Comparison of ENCODE assay signal across 8 mouse cellular contexts in the genomic region with DNA sequence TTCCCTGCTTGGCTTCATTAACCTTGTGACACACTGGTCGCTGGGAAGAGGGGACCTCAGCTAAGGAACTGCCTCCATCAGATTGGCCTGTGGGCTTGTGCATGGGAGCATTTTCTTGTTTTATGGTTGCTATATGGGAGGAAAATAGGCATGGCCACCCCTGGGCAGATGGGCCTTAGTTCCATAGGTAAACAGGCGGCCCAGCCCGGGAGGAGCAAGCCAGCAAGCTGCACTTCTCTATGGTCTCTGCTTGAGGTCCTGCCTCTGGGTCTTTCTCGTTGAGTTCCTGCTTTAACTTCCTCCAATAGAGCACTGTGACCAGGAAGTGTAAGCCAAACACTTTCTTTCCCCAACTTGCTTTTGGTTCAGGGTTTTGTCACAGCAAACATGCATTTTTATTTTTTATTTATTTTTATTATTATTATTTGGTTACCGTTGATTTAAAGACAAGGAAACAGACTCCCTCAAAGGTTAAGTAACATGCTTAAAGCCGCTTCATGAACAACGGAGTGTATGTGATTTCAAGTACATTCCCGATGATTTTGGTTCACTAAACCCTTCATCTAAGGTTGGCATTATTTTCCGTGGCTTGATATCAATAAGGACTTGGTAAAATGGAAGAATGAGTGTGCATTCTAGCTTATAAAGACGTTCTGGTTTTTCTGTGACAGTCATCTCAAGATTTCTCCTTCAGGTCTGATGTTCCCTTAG. TPM values are rescaled to one million over a fixed set of nuclear protein-coding genes. Genes with fewer than 3 reads are reported as not detected.
DNase-seq lines count a peak whose midpoint lies in the region; ATAC-seq and TF ChIP-seq lines count a peak whose summit lies in the region.

No protein-coding gene starts in this region.

- peak overlapping the region; percentile 62 for H3K4me2 ChIP-seq in limb, embryonic 12.5 days
- H3K4me2 ChIP-seq in midbrain, embryonic 12.5 days (replicated peaks) = peak overlapping the region; percentile 70

- WGBS in limb, embryonic 12.5 days = 67% methylated on average over 10 of the region's 10 CpGs
- 64% methylated on average over 10 of the region's 10 CpGs for WGBS in midbrain, embryonic 12.5 days

- H3K36me3 ChIP-seq in limb, embryonic 12.5 days = no peaks in the 10 kb centered on the region
- H3K36me3 ChIP-seq in midbrain, embryonic 12.5 days = no peaks in the 10 kb centered on the region

- H3K9ac ChIP-seq in limb, embryonic 12.5 days (replicated peaks) = peak overlapping the region; percentile 70; the same call in 1 of the 2 replicates
- H3K9ac ChIP-seq in midbrain, embryonic 12.5 days (replicated peaks) = peak overlapping the region; percentile 80

- DNase-seq in left cerebral cortex, adult 2 months (ENCODE audit: extremely low spot score in 1 of 2, low spot score in 2 of 2) = no peak
- no peak for DNase-seq in left cerebral cortex, postnatal 25 days (ENCODE audit: low spot score in 2 of 2)
- DNase-seq in gastrocnemius, postnatal 14 days = peak; percentile 27
- peak; percentile 52 for DNase-seq in thymus, postnatal 4 days
- DNase-seq in left cerebral cortex, adult 11 months (ENCODE audit: low spot score) = no peak

- peak overlapping the region; percentile 72 for H3K27ac ChIP-seq in left cerebral cortex, adult 2 months
- peak overlapping the region; percentile 86 for H3K27ac ChIP-seq in bone marrow macrophage, adult 2 months (ENCODE audit: insufficient read depth, low read depth, low read length)
- H3K27ac ChIP-seq in limb, embryonic 12.5 days = peak overlapping the region; percentile 41; the same call in 1 of the 2 replicates
- H3K27ac ChIP-seq in midbrain, embryonic 12.5 days (replicated peaks) = peak overlapping the region; percentile 84; the same call in 1 of the 2 replicates

- H3K4me1 ChIP-seq in bone marrow macrophage, adult 2 months (ENCODE audit: control insufficient read depth, insufficient read depth, low read length) = peaks cover 31% of the 10 kb centered on the region
- H3K4me1 ChIP-seq in limb, embryonic 12.5 days (replicated peaks) = peaks cover 7% of the 10 kb centered on the region
- peaks cover 12% of the 10 kb centered on the region for H3K4me1 ChIP-seq in midbrain, embryonic 12.5 days

- ATAC-seq in limb, embryonic 12.5 days (ENCODE audit: insufficient number of reproducible peaks, insufficient read depth, low FRiP score, low TSS enrichment, low read depth) = peak; percentile 69
- peak; percentile 52 for ATAC-seq in midbrain, embryonic 12.5 days (ENCODE audit: low FRiP score, low read depth)

- H3K9me3 ChIP-seq in limb, embryonic 12.5 days = no peaks in the 10 kb centered on the region
- H3K9me3 ChIP-seq in midbrain, embryonic 12.5 days = no peaks in the 10 kb centered on the region

- no peak for TF ChIP-seq POLR2A in bone marrow macrophage, adult 2 months (IDR thresholded peaks at IDR 0.05; ENCODE audit: borderline replicate concordance, low read depth, low read length)

- H3K4me3 ChIP-seq in left cerebral cortex, adult 2 months = peak overlapping the region; percentile 81
- H3K4me3 ChIP-seq in bone marrow macrophage, adult 2 months (ENCODE audit: insufficient read depth, low read length) = peak overlapping the region; percentile 67
- H3K4me3 ChIP-seq in limb, embryonic 12.5 days (replicated peaks) = peak overlapping the region; percentile 80
- peak overlapping the region; percentile 84 for H3K4me3 ChIP-seq in midbrain, embryonic 12.5 days

- no peaks in the 10 kb centered on the region for H3K27me3 ChIP-seq in limb, embryonic 12.5 days
- H3K27me3 ChIP-seq in midbrain, embryonic 12.5 days = no peaks in the 10 kb centered on the region

- intact Hi-C loops in left cerebral cortex, adult 2 months (cut with DNase I) = no loop called here
- intact Hi-C loops in left cerebral cortex, postnatal 25 days (cut with DNase I) = loop anchor here (5.0 kb wide), 1 partner anchor 141 kb away; no protein-coding TSS in a partner anchor
- intact Hi-C loops in gastrocnemius, postnatal 14 days (cut with DNase I; ENCODE audit: low total_unique reads) = no loop called here

- TF ChIP-seq CTCF in left cerebral cortex, adult 2 months (IDR thresholded peaks at IDR 0.05) = no peak
- no peak for TF ChIP-seq CTCF in bone marrow macrophage, adult 2 months (IDR thresholded peaks at IDR 0.05; ENCODE audit: low read depth, low read length)

RNA-seq across cellular contexts. Expression of a gene that starts 0.7 kb away (rescaled TPM):
- 10 to 100 TPM; 25.3 to 25.8 TPM for total RNA-seq in left cerebral cortex, adult 2 months (2021)
- 10 to 100 TPM; 23.7 to 24.6 TPM for total RNA-seq in left cerebral cortex, postnatal 25 days (2021)
- 21.4 and 23.0 TPM in 2 replicates for polyA plus RNA-seq in bone marrow macrophage, adult 2 months (2012; ENCODE audit: insufficient read depth, insufficient read length, missing spikeins)
- 100 to 1,000 TPM; 546 to 661 TPM for total RNA-seq in gastrocnemius, postnatal 14 days (2021)
- 16.3 and 16.4 TPM in 2 replicates for polyA plus RNA-seq in limb, embryonic 12.5 days (2016; fragmentation: Nextera tagmentation; extraction: Ambion mirVana)
- 16.1 and 17.0 TPM in 2 replicates for polyA plus RNA-seq in midbrain, embryonic 12.5 days (2016; fragmentation: Nextera tagmentation; extraction: Ambion mirVana)

RNA-seq across cellular contexts. Expression of a gene that starts 50.6 kb away (rescaled TPM):
- 1 to 10 TPM in 1 of 2 experiments, under 1 TPM in 1; 0.57 to 1.1 TPM for total RNA-seq in left cerebral cortex, adult 2 months (2021)
- total RNA-seq in left cerebral cortex, postnatal 25 days (2021) = 1 to 10 TPM in 1 of 2 experiments, under 1 TPM in 1; 0.78 to 1.8 TPM
- polyA plus RNA-seq in bone marrow macrophage, adult 2 months (2012; ENCODE audit: insufficient read depth, insufficient read length, missing spikeins) = 74.9 and 77.9 TPM in 2 replicates
- 1 to 10 TPM; 2.1 to 2.3 TPM for total RNA-seq in gastrocnemius, postnatal 14 days (2021)
- polyA plus RNA-seq in limb, embryonic 12.5 days (2016; fragmentation: Nextera tagmentation; extraction: Ambion mirVana) = 9.4 and 9.8 TPM in 2 replicates
- polyA plus RNA-seq in midbrain, embryonic 12.5 days (2016; fragmentation: Nextera tagmentation; extraction: Ambion mirVana) = 3.9 and 5.7 TPM in 2 replicates

Comparison
In these comparisons a context has a peak if more than half of its experiments do, and no peak if none do; other contexts are left out.
1. DNase-seq: peak in gastrocnemius, postnatal 14 days (single experiment) and thymus, postnatal 4 days (single experiment); none in left cerebral cortex, adult 2 months (0 of 2), left cerebral cortex, postnatal 25 days (0 of 2) and left cerebral cortex, adult 11 months (single experiment).
2. RNA of a gene that starts 0.7 kb away (total RNA-seq): 546 to 661 TPM in gastrocnemius, postnatal 14 days; 25.3 to 25.8 TPM in left cerebral cortex, adult 2 months and 23.7 to 24.6 TPM in left cerebral cortex, postnatal 25 days; every median in the first group is over 10 times any median in the second.
3. Peak in every context shown above with its lines, with median percentiles within 50 percentile points of each other: H3K27ac ChIP-seq and H3K4me3 ChIP-seq.